Mouse (Mus musculus): ENCODE data around the gene Tenm2.

DNA sequence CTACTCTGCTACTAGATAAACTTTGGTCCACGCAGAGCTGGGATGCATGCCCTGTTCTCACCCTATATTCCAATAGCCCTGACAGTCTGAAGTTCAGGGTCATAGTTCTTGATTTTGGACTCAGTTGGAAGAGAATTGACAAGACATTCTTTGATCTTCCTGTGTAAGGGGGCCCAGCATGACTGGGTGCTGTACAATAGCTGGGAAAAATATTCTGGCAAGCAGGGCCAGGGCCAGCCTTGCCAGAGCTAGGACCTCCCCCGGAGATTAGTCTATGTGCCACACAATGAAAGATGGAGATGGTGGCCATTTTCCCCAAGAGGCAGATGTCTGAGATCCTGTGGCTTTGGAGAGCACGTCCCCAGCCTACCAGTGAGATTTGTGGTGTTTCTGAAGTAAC is 1021.2 kb downstream of the Tenm2 start:
- TF ChIP-seq CTCF (IDR thresholded peaks at IDR 0.05; ENCODE audit: control insufficient read depth, insufficient read depth, low read length) (no peak), POLR2A (IDR thresholded peaks at IDR 0.05; ENCODE audit: borderline replicate concordance, control insufficient read depth, low read depth, low read length) (no peak)

All from bone marrow, adult 2 months (tissue).